Mouse (Mus musculus) frontal cortex, adult (tissue): ENCODE measurements at regions not wholly inside any gene's neighbourhood (a gene's known extent, or its start where the extent isn't known, plus 50 kb on each side); places are given as distances from the start of the nearest gene placed in this dataset.

Experiments
- ATAC-seq: cut with Nextera tagmentation; 2 replicates; pipeline ENCODE4 v1.9.2; 2017; ENCODE audit warnings: mild to moderate bottlenecking, moderate library complexity, mixed read lengths; ENCODE audit not compliant: low TSS enrichment

DNA sequence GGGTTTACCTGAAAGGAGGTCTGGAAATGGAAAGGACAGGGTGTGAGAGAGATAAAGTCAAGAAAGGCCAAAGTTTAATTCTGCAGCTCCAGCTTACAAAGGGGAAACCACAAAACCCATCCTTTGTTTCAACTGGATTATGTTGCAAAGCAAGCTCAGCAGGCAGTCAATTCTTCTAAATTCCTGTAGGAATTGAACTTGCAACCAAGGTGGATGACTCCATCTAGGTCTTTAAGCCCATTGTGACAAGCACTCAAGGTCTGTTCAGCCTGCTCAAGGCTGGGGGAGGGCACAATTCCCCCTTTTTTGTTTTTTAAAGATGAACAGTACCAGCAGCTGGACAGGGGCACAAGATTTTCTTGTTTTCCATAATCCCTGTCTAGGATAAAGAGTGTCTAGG lies 200.0 kb upstream of the Ttc29 start:
- ATAC-seq = no peak

DNA sequence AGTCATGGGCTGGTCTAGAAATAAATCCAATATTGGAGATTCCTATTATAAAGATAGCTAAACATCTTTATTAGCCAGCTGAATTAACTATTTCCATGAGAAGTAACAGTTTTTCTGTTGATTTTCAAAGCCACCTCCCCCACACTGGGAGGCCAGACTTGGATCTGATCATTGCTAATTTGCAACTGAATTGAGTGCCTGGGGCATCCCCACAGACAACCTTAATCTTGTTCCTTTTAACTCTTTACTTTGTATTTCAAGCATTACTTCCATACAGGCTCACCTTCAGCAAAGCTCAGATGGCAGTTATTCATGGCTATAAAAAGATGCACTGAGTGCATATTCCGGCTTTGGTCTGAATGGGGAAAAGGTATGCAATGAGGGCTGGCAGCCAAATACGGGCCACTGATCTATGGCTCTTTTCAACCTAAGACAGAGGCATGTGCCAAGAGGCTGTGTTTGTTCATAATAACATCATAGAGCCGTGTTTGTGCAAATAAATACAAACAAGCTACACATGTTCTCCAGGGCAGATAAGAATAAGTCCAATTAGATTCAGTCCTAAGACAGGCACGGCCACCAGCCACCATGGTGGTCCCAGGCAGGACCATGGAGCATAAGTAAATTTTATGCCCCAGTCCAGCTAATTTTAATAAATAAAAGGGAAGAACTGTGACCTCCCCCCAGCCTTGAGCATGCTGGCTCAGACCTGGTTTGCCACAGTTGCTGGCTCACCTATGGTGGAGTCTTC lies 194.5 kb upstream of the Ttc29 start:
- ATAC-seq = no peak

DNA sequence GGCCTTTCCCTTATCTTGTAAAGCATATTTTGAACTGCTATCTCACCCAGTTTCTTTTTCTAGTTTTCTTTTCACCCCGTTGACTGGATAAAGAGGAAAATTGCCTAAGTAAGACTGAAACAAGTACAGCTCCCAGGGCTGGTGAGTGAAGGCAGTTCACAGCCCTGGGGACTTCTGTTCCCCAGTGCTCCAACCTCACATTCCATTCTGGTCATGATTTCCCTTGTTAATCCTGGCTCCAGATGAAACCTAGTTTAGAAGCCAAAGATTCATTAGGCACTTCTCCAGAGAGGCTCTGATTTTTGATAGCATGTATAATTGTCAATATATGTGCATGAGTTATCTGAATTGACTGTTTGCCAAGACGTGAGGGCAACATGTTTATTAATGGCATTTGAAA lies 191.6 kb upstream of the Ttc29 start:
- ATAC-seq = no peak

DNA sequence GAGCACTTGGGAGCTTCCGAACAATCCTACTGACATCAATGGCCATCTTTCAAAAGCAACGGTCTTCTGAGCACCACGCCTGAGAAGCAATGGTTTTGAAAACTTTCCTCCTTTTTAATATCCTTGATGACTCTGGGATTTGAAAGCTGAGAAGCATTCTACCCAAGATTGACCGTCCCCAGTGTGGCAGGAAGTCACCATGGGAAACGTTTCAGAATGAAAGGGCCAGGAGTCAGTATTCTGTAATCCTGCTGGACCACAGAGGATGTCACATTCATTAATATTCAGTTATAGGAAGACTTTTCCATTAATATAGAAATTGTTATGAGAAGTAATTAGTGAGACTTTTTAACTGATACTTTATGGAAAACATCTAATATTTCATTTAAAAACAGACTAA lies 190.1 kb upstream of the Ttc29 start:
- ATAC-seq = no peak

DNA sequence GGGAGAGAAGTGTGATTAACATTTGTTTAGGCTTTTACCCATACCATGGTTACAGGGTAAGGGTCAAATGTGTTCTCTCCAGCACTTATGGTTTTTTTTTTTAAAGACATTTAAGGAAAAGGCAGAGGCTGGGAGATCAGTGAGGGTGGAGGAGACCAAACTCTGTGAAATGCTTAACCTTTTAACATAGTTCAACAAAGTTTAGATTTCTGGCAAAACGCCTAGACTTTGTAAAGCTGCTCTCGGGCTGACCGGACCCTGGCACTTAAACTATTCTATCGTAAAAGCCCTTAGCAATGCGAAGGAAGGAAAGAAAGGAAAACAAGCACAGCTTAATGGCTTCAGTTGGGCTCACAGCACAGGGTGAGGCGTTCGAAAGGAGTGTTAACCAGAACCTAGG lies 189.6 kb upstream of the Ttc29 start:
- ATAC-seq = no peak

DNA sequence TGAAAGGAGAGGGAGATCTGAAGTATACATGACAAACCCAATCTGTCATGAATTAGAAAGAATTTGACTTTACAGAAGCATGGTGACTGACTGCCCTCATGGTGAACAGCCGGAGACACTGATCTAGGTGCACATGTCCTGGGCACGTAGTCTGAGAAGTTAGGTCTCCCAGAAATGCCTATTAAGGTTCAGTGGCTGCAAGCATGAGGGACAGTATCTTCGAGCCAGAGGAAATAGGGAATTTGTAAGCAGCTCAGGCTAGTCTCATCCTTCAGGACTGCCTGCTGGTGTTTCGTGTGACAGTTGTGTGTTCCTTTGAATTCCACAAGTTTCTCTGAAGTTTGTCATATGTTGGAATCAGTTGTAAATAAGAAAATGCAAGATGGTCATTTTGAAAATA lies 189.2 kb upstream of the Ttc29 start:
- no peak for ATAC-seq

DNA sequence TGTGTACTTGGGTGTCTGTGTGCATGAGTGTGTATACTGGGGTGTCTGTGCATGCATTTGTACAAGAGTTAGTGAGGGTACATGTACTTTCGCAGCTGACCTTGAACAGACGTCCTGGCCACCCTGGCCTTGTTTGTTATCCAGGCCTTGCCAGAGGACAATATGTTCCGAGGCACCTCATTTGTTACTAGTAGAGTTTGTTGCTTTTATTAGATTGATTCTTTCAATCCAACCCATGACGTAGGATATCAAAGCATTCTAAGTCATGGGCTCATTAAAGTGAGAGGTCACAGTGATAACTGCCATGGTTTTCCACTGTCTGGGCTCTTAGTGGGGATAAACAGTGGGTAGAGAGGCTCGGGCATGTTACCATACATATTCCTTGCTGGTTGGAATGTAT lies 188.1 kb upstream of the Ttc29 start:
- ATAC-seq = no peak

DNA sequence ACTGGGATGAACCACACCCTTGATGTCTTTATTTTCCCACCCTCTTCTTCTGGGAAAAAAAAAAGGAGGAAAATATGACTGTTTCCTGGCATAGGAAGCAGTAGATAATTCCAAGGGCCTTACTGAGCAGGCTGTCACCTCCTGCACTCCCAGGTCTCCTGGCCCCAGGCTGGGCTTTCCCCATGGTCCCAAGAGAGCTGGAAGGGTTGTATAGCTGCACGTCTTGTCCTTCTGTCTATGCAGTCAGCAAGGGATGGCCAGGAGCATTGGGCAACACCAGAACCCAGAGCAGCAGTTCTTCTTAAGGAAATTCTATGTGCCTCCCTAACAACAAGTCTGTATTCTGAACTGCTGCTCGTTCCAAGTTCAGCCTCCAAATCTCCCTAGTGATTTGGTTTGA lies 185.7 kb upstream of the Ttc29 start:
- no peak for ATAC-seq

DNA sequence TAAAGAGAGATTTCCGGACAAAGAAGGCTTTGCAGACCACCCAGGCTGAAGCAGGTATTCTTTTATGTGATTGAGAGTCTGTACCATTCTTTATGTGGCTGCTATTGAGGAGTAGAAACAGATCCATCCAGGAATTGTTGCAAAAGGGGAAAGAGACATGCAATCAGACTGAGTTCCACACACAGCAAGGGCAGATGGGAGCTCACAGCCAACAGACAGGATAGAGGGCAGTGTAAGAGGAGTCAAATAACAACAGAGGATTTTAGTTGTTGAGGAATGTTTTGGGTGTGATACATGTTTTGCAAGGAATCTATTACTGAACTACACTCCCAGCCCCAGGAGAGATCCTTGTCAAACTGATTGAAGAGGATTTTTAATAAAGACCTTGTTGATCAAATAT lies 184.2 kb upstream of the Ttc29 start:
- no peak for ATAC-seq

DNA sequence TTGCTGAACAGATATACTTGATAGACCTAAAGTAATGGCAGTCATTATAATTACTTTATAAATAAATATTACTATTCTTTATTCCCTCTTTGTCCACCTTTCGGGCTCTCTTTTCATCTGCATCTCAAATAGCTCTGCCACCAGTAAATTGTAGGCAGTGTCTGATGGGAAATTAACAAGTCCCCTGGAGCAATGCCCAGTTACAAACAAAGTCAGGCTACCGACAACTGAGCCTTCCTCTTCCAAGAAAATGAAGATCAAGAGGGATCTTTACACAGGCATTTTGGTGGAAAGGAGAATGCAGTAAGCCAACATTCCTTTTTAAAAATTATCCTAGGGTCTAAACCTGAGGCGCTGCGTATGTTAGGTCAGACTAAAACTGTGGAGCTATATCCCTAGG lies 181.3 kb upstream of the Ttc29 start:
- ATAC-seq = no peak

DNA sequence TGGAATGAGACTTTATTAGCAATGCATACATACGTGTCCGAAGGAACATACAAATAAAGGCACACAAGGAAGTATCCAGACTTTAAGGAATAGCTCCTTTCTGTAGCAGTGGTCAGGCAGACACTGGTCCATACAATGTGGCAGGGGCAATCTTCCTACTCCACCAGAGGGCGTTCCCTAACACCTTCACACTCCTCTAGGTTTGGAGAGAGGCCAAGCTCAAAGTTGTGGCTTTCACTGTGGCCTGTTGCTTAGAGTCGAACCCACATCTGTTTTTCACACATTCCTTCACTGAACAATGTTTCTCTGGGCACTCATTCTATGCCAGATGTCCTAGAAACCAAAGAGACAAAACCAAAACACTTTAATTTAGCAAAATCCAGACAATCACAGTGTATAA lies 178.4 kb upstream of the Ttc29 start:
- ATAC-seq = no peak

DNA sequence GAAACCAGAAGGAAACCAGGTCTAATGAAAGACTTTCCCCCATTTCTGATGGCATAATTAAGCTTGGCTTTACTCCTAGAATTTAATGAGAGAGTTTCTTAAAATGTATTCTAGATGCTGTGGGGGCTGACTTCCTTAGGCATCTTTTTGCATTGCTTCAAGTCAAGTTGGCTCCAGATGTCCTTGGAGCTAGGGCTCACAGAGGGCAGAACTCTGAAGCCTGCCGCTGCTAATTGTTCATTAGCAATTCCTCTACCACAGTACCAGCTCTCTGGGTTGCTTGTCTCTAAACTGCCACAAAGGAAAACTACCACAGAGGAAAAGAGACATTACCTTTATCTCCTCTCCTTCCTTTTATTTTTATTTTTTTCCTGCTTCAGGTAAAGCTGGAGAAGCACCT lies 175.9 kb upstream of the Ttc29 start:
- peak; percentile 81 for ATAC-seq

DNA sequence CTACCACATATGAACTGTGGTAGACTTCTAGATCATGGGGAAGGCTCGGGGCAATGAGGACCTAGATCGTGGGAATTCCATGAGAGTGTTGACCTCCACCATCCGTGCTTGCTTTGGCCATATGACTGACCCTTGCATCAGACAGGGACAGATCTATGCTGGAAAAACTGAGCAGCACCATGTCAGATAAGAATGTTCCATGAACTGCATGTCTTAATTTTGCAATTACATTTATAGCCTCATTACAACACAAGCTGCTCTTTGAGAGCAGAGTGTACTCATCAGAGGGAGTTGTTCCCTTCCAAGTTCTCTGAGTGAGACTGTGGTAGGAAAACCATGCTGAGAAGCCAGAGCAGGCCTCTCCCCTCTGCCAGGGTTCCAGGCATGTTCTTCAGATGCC lies 166.4 kb upstream of the Ttc29 start:
- peak; percentile 50 for ATAC-seq

DNA sequence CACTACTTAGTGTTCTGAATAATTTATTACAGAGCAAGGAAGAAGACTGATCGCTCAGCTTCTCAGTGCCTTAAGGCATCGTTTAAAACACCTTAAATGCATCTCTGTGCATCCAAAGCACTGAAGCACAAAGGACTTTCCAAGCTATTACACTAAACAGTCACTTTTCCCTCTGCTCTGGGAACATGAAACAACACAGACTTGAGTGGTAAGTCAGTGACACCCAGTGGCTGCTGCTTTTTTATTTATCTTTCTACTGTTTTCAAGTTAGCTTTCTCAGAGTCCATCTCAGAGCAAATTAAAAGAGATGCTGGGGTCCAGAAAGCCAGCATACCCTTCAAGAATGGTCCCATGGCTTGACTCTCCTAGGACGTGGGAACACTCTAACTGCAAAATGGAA lies 162.3 kb upstream of the Ttc29 start:
- ATAC-seq = no peak

DNA sequence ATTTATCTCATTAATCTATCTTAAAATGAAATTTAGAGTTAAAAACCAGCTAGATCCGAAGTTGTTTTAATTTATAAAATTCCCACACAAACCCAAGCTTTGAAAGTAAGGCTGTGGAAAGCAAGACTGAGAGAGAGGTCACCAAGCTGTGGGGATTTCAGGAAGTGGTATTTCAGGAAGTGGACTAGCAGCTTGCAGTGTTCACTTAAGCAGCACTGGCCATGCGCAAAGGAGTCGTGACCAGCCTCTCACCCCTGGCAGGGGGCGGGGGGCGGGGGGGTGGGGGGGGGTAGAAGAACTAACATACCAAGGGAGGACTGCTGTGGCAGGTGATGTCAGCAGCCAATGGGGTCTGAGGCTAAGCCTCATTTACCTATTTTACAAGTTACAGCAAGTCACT lies 158.7 kb upstream of the Ttc29 start:
- no peak for ATAC-seq

DNA sequence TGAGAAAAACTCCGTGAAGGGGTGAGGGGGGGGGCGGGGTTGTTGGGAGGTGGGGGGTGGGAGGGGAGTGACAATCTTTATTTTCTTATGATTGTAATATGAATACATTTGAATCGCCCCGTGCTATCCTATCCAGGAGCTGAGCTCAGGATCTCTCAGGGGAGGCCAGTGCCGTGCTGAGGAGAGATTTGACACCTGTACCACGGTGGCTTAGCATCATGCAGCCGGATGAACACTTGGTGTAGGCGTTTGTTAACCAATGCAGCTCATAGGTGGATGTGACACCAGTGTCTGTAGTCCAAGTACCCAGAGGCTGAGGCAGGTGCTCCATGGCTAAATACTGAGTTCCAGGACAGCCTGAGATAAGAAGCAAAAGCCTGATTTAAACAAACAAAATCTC lies 158.2 kb upstream of the Ttc29 start:
- ATAC-seq = no peak

DNA sequence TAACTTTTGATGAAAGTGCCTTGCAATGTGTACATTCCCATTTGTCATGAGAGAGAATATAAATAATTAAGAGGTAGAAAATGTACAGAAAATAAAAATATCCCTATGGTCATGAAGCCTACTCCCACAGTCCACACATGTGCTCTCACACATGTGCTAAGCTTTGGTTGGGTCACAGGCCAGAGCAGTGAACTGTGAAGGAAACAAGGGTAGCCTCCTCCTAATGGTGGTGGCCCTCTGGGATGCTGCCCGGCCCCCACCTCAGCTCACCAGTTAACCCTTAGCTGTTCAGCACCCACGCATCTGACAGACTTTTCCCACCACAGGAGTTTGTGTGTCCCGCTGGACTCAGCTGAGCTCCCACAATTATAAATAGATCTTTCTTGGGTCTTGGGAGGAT lies 157.6 kb upstream of the Ttc29 start:
- no peak for ATAC-seq

DNA sequence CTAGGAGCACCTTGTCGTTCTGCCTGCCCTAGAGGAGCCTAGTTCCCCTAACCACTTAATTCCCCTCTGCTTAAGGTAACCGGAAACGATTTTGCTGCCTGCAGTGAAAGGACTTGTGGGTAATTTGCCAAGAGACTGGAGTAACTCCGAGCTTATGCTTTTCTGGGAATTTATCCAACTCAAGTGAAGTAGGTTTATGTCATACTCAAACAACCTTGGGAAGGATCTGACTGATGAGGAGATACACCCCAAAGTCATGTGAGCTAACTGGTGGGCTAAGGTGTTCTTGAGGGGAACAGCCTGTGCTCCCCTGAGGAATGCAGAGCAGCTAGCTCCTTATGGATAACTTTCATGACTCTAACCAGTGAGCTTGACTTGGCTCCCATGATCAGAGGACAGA lies 155.7 kb upstream of the Ttc29 start:
- ATAC-seq = no peak

DNA sequence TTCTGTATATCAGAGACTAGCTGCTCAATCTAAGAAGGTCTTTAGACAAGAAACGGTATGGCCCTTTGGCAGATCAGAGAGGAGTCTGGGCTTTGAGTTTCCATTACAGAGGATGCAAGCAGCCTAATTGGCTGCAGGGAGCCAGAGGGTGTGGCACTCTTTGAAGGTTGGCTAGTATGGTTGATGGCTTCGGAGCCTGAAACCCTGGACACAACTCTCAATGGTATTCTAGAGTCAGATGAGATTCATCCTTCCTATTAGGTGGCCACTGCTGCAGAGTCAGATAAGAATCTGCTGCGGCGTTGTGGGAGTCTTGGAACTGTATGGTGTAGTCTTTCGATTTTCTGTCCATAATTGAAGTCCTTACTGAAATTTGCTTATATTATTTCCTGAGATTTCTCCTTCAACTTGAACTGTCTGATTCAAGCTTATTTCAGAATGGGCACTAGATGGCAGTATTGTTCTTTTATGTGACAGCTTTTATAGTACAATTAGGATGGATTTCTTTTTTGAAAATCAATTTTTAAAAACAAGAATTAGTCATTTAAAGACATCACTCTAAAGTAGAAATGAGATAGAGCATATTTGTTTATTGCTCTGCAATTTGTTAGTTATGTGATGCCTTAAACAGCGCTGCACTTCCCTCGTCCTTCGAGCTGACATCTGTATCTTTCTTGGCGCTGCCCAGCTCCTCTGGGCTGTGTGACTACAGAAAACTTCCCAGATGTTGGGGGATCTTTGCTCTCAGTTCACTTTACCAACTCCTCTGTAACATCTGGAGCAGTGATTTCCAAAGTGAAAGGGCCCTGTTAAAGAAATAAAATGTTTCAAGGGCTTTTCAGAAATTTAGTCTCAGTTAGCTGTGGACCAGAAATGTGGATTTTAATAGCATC lies 151.0 kb upstream of the Ttc29 start:
- ATAC-seq = peak; percentile 72

DNA sequence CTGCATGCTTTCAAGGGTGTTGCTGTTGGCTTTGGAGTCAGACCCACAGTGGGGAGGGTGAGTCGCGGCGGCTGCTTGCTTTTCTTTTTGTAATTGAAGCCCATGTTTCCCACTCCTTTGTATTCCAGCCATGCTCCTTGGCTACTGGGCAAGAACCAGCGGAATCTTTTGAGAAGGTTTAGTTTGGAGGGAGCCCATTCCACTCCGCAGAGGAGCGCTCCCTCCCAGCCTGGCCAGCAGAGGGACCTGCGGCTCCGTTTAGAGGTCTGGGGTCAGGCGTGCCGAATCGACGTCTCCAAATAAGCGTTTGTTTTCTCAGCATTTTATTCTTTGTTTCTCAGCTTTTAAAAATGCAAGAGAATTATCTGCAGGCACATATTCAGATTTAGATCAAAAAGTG lies 149.6 kb upstream of the Ttc29 start:
- peak; percentile 73 for ATAC-seq

DNA sequence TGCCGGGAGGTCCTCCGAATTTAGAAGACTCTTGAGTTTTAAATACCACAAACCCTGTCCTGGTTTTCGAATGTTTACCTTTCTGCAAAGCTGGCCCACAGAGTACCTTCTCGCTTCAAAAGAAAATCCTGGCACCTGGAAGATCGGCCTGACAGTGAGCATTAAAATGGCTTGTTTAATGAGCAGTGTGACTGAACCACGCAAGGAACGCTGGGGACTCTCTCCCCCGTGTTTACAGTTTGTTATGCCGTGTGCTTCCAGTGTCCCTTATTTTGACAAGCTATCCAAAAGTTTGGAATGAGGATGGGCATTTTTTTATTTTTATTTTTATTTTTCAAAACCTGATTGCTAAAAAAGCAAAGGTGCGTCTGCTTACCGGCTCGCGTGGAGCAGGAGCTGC lies 148.9 kb upstream of the Ttc29 start:
- no peak for ATAC-seq

DNA sequence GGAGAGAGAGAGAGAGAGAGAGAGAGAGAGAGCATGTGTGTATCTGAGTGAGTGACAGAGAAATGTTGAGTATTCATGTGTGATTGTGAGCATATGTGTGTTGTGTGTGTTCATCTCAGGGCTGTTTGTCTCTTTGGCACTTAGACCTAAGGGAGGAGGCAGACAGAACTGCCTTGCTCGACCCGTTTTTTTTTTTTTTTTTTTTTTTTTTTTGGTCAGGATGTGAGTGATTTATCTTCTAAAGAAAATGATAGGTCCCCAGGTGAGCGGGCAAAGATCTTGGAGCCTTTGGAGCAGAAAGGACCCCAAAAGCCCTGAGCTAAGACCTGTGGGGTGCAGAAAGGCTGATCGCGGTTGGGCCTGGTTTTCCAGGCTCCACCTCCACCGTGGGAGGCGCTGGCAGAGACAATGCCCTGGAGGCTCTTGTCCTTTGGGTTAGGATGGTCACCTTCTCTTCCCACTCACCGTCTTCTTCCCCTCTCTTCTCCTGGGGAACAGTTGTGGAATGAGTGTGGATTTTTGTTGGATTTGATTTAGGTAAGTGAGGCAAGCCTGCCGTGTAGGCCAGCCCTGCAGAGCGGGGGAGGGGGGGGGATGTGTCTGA lies 147.1 kb upstream of the Ttc29 start:
- ATAC-seq = no peak
